Mouse (Mus musculus): Measurements from ENCODE around the gene Ccdc163.
A peak's percentile ranks its signal among the peaks of the same experiment; 100 is the strongest.

Ccdc163 gene

GRCm38 (mm10) chr4:116777079-116777478, 68.8 kb downstream of the Ccdc163 start:
- DNase-seq (ENCODE audit: low spot score in 2 of 2) = no peak

- no peak for DNase-seq (ENCODE audit: low spot score in 2 of 2)
Measured at GRCm38 (mm10) chr4:116780541-116780940, 72.2 kb downstream of the Ccdc163 start.

GRCm38 (mm10) chr4:116781366-116781765, 73.1 kb downstream of the Ccdc163 start:
- no peak for DNase-seq (ENCODE audit: low spot score in 2 of 2)

GRCm38 (mm10) chr4:116782171-116782570, 73.9 kb downstream of the Ccdc163 start:
- no peak for DNase-seq (ENCODE audit: low spot score in 2 of 2)

GRCm38 (mm10) chr4:116786587-116786986, 78.3 kb downstream of the Ccdc163 start:
- DNase-seq (ENCODE audit: low spot score in 2 of 2) = no peak

GRCm38 (mm10) chr4:116787985-116788760, 79.9 kb downstream of the Ccdc163 start:
- no peak for DNase-seq (ENCODE audit: low spot score in 2 of 2)

- DNase-seq (ENCODE audit: low spot score in 2 of 2) = peak in 1 of 2 experiments; percentile 72
Measured at GRCm38 (mm10) chr4:116788956-116789355, 80.6 kb downstream of the Ccdc163 start.

- DNase-seq (ENCODE audit: low spot score in 2 of 2) = no peak
Measured at GRCm38 (mm10) chr4:116792453-116792852, 84.1 kb downstream of the Ccdc163 start.

- no peak for DNase-seq (ENCODE audit: low spot score in 2 of 2)
Measured at GRCm38 (mm10) chr4:116794273-116794672, 86.0 kb downstream of the Ccdc163 start.

- no peak for DNase-seq (ENCODE audit: low spot score in 2 of 2)
Measured at GRCm38 (mm10) chr4:116796442-116797110, 88.3 kb downstream of the Ccdc163 start.

GRCm38 (mm10) chr4:116799901-116800300, 91.6 kb downstream of the Ccdc163 start:
- DNase-seq (ENCODE audit: low spot score in 2 of 2) = no peak

All from frontal cortex, postnatal 10 days (tissue).